ENCODE assay signal across 7 mouse cellular contexts in genomic region chr8:11550281-11550948, GRCm38 (mm10). TPM values are rescaled to one million over a fixed set of nuclear protein-coding genes. Genes with fewer than 3 reads are reported as not detected.
DNase-seq lines count a peak whose midpoint lies in the region; ATAC-seq and TF ChIP-seq lines count a peak whose summit lies in the region.

TSS of gene Cars2 (minus strand) at chr8:11550783.

- peak within 1 kb of the TSS; percentile 88 for H3K27ac ChIP-seq in embryonic facial prominence, embryonic 12.5 days
- peak within 1 kb of the TSS; percentile 36 for H3K27ac ChIP-seq in kidney, adult 2 months (ENCODE audit: insufficient read depth, low read depth, low read length)
- H3K27ac ChIP-seq in limb, embryonic 12.5 days: peak within 1 kb of the TSS; percentile 89
- peak within 1 kb of the TSS; percentile 92 for H3K27ac ChIP-seq in midbrain, embryonic 15.5 days
- H3K27ac ChIP-seq in spleen, adult 2 months (ENCODE audit: insufficient read depth, low read length): peak within 1 kb of the TSS; percentile 85

- TF ChIP-seq CTCF in kidney, adult 2 months (conservative IDR thresholded peaks at IDR 0.05; ENCODE audit: insufficient read depth, insufficient read length, low read depth, low read length): no peak
- no peak for TF ChIP-seq CTCF in spleen, adult 2 months (IDR thresholded peaks at IDR 0.05; ENCODE audit: extremely low read depth, insufficient read depth, insufficient read length, insufficient replicate concordance)

- WGBS in embryonic facial prominence, embryonic 12.5 days: under 1% methylated on average over 53 of the region's 53 CpGs
- WGBS in kidney, adult 2 months: 1% methylated on average over 53 of the region's 53 CpGs
- WGBS in limb, embryonic 12.5 days: under 1% methylated on average over 53 of the region's 53 CpGs
- 0% methylated on average over 53 of the region's 53 CpGs for WGBS in midbrain, embryonic 15.5 days
- WGBS in spleen, adult 2 months: under 1% methylated on average over 53 of the region's 53 CpGs

- H3K27me3 ChIP-seq in embryonic facial prominence, embryonic 12.5 days: no peaks in the 10 kb centered on the region
- no peaks in the 10 kb centered on the region for H3K27me3 ChIP-seq in kidney, adult 2 months (replicated peaks; ENCODE audit: control insufficient read depth, insufficient read depth, low read length)
- no peaks in the 10 kb centered on the region for H3K27me3 ChIP-seq in limb, embryonic 12.5 days
- H3K27me3 ChIP-seq in midbrain, embryonic 15.5 days (replicated peaks): no peaks in the 10 kb centered on the region
- no peaks in the 10 kb centered on the region for H3K27me3 ChIP-seq in spleen, adult 2 months (ENCODE audit: control insufficient read depth, insufficient read depth, low read length)

- H3K4me2 ChIP-seq in embryonic facial prominence, embryonic 12.5 days (replicated peaks): peak within 1 kb of the TSS; percentile 64
- peak within 1 kb of the TSS; percentile 68 for H3K4me2 ChIP-seq in limb, embryonic 12.5 days
- peak within 1 kb of the TSS; percentile 85 for H3K4me2 ChIP-seq in midbrain, embryonic 15.5 days

- H3K9me3 ChIP-seq in embryonic facial prominence, embryonic 12.5 days: no peaks in the 10 kb centered on the region
- H3K9me3 ChIP-seq in limb, embryonic 12.5 days: no peaks in the 10 kb centered on the region
- H3K9me3 ChIP-seq in midbrain, embryonic 15.5 days: no peaks in the 10 kb centered on the region

- peak within 1 kb of the TSS; percentile 76 for H3K4me3 ChIP-seq in embryonic facial prominence, embryonic 12.5 days
- peak within 1 kb of the TSS; percentile 64 for H3K4me3 ChIP-seq in kidney, adult 2 months (ENCODE audit: insufficient read depth, low read depth, low read length)
- H3K4me3 ChIP-seq in limb, embryonic 12.5 days (replicated peaks): peak within 1 kb of the TSS; percentile 80
- H3K4me3 ChIP-seq in midbrain, embryonic 15.5 days: peak within 1 kb of the TSS; percentile 94
- peak within 1 kb of the TSS; percentile 78 for H3K4me3 ChIP-seq in spleen, adult 2 months (ENCODE audit: extremely low read depth, insufficient read depth, insufficient read length)

- peak; percentile 49; the same call in 1 of the 2 replicates for ATAC-seq in embryonic facial prominence, embryonic 12.5 days (ENCODE audit: insufficient number of reproducible peaks, insufficient read depth, low FRiP score, low TSS enrichment)
- peak; percentile 80 for ATAC-seq in limb, embryonic 12.5 days (ENCODE audit: insufficient number of reproducible peaks, insufficient read depth, low FRiP score, low TSS enrichment, low read depth)
- ATAC-seq in midbrain, embryonic 15.5 days (replicated peaks): peak; percentile 48

- DNase-seq in adrenal gland, postnatal 14 days: peak; percentile 96
- peak; percentile 97 for DNase-seq in heart, adult 18-20 months
- peak; percentile 97 for DNase-seq in kidney, adult 2 months
- peak; percentile 64 to 92 for DNase-seq in spleen, adult 2 months (ENCODE audit: low read depth in 1 of 2, low spot score in 2 of 2)

- peak within 1 kb of the TSS; percentile 83 for H3K9ac ChIP-seq in embryonic facial prominence, embryonic 12.5 days
- peak within 1 kb of the TSS; percentile 83 for H3K9ac ChIP-seq in limb, embryonic 12.5 days (replicated peaks)
- H3K9ac ChIP-seq in midbrain, embryonic 15.5 days: peak within 1 kb of the TSS; percentile 96

- H3K4me1 ChIP-seq in embryonic facial prominence, embryonic 12.5 days: peaks cover 15% of the 10 kb centered on the region; the same call in 1 of the 2 replicates
- peaks cover 4% of the 10 kb centered on the region; the same call in 1 of the 2 replicates for H3K4me1 ChIP-seq in kidney, adult 2 months (ENCODE audit: control insufficient read depth, insufficient read depth, low read length)
- H3K4me1 ChIP-seq in limb, embryonic 12.5 days (replicated peaks): peaks cover 20% of the 10 kb centered on the region
- H3K4me1 ChIP-seq in midbrain, embryonic 15.5 days: peaks cover 26% of the 10 kb centered on the region
- peaks cover 3% of the 10 kb centered on the region; the same call in 1 of the 2 replicates for H3K4me1 ChIP-seq in spleen, adult 2 months (ENCODE audit: control insufficient read depth, insufficient read depth, insufficient read length)

- peaks cover 10% of the 10 kb centered on the region; the same call in 1 of the 2 replicates for H3K36me3 ChIP-seq in embryonic facial prominence, embryonic 12.5 days
- no peaks in the 10 kb centered on the region for H3K36me3 ChIP-seq in kidney, adult 2 months (ENCODE audit: control insufficient read depth, insufficient read depth, low read length)
- H3K36me3 ChIP-seq in limb, embryonic 12.5 days: peaks cover 23% of the 10 kb centered on the region
- no peaks in the 10 kb centered on the region for H3K36me3 ChIP-seq in midbrain, embryonic 15.5 days (replicated peaks)
- peaks cover 2% of the 10 kb centered on the region for H3K36me3 ChIP-seq in spleen, adult 2 months (ENCODE audit: control insufficient read depth, insufficient read depth, low read length)

- TF ChIP-seq POLR2A in kidney, adult 2 months (IDR thresholded peaks at IDR 0.05; ENCODE audit: low read depth, low read length): peak; percentile 51
- peak; percentile 31 for TF ChIP-seq POLR2A in spleen, adult 2 months (IDR thresholded peaks at IDR 0.05; ENCODE audit: low read depth, low read length)

RNA-seq across cellular contexts. Expression of gene Cars2, which starts in this region (rescaled TPM):
- 33.1 and 37.4 TPM in 2 replicates for total RNA-seq in adrenal gland, postnatal 14 days (2021)
- 21.6 and 22.9 TPM in 2 replicates for polyA plus RNA-seq in embryonic facial prominence, embryonic 12.5 days (2016; fragmentation: Nextera tagmentation; extraction: Ambion mirVana)
- 10 to 100 TPM; 51.6 to 52.2 TPM for total RNA-seq in heart, adult 18-20 months (2021)
- polyA plus RNA-seq in kidney, adult 2 months (2012; rRNA removed): 50.7 and 56.6 TPM in 2 replicates
- polyA plus RNA-seq in limb, embryonic 12.5 days (2016; fragmentation: Nextera tagmentation; extraction: Ambion mirVana): 20.6 and 21.6 TPM in 2 replicates
- polyA plus RNA-seq in midbrain, embryonic 15.5 days (2015; fragmentation: Nextera tagmentation; extraction: Ambion mirVana): 21.7 and 23.5 TPM in 2 replicates
- 29.8 and 42.4 TPM in 2 replicates for polyA plus RNA-seq in spleen, adult 2 months (2012; rRNA removed)

Comparison
In these comparisons a context has a peak if more than half of its experiments do, and no peak if none do; other contexts are left out.
1. Peak in every context shown above with its lines: DNase-seq, ATAC-seq, H3K4me3 ChIP-seq and H3K27ac ChIP-seq.
2. H3K27ac ChIP-seq: peak in every context shown above with its lines; median percentile 92 in midbrain, embryonic 15.5 days; 89 in limb, embryonic 12.5 days; 88 in embryonic facial prominence, embryonic 12.5 days; 85 in spleen, adult 2 months; 36 in kidney, adult 2 months.